Mouse (Mus musculus): ENCODE measurements around the gene Snx19.

Gene Snx19

DNA sequence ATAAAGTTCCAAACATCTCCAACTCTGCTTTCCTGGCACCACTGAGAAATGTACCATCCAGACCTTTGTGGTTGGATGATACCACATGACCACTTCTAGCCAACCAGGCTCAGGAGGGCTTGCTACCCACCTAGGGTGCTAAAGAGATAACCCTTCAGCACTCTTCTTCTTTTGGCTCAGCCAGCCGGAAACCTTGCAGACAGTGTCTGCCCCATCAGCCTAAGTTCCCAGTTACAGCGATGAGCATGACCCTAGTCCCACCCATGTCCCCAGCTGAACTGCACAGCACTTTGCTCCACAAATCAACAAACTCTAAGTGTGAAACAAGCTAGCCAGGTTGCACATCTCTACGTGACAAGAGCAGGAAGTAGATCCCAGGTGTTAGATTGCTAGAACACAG is 57.3 kb downstream of the Snx19 start:
- no peak for DNase-seq

DNA sequence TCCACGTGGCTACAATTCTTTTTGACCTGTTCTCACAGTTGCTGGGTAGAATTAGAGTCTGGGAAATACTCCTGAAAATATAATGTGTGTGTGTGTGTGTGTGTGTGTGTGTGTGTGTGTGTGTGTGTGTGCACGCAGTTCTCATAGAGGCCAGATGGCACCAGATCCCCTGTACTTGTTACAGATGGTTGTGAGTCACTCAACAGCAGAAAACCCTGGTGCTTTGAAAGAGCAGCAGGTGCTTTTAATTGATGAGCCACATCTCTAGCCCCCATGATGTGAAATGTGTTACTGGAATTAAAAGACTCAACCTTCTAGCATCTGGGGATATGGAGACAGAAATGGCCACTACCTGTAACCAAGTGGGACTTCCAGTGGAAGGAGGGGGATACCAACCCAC is 58.3 kb downstream of the Snx19 start:
- DNase-seq, result no peak

DNA sequence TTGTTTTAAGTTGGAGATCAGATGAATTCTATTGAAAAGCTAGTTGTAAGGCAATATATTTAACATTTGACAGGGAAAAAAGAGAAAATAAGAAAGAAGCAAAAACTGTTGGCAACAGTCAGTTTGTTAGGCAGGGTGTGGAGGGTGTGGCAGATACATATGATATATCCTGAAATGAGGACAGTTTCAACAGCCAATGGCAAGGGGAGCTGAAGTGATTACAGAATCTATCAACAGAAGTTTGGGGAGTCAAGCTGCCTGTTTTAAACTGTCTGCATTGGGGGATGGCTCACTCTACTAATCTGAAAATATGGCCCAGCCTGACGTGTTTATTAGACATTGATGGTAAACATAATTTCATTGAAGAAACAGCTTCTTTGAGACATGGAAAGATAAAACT is 61.5 kb downstream of the Snx19 start:
- DNase-seq, result no peak

DNA sequence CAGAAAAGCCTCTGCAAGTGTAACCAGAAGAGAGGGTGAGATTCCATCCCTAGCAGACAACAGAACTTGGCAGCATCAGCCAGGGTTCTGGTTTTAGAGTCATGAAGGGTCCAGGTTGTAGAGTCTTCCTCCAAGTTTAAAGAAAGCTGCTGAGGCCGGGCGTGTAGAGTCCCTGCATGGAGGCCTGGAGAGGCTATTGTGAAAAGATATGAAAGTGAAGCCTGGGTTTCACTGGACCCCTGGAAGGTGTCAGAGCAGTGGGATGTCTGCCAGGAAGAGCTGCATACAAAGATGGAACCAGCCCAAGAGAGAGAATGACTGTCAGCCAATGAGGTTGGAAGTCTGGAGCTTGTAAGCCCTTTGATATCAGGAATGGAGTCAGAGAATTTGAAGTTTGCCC is 67.5 kb downstream of the Snx19 start:
- DNase-seq, result no peak

DNA sequence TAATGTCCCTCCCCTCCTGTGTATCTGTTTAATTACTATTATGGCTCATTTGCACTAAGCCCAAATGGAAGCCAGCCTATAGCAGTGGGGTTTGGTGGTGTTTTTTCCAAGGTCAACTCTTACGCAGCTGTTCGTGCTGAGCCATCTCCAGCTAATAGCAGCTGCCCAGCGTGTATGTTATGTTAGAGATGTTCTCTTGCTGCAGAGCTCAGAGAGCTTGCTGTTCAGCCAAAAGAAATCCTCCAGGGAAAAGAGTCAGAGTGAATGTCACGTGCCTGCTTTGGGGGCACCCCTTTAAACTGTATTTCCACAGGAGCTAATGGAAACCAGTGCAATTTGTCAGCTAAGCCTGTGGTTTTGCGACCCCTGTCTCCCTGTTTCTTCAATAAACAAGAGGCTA is 82.1 kb downstream of the Snx19 start:
- DNase-seq, result no peak

DNA sequence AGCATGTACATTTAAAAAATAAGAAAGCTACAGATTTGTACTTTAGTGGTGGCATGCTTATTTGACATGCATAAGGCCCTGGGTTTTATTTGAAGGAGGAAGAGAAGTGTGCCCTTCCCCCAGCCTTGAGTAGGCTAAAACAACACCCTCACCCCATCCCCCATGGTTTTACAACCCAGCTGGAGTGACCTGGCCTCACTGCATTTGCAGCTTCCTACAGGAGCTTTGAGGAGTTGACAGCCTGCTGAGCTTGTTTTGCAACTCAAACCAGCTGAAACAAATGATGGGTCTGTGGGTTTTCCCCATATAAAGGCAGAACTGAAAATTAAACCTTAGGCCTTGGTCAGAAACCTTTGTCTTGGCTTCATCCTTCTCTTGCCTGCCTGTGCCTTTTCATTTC is 89.0 kb downstream of the Snx19 start:
- no peak for DNase-seq

Data from lung, postnatal 4 days (tissue).